Mouse (Mus musculus) neural tube, embryonic 11.5 days (tissue): ENCODE results near the gene Trib2. TPM values are rescaled to one million over a fixed set of nuclear protein-coding genes. Genes with fewer than 3 reads are reported as not detected.

Source experiments
- ATAC-seq: fragments of 200-750 bp; cut with Nextera tagmentation; 2 replicates; pipeline ENCODE4 v1.8.0; 2017; ENCODE audit warnings: moderate number of reproducible peaks, mild to moderate bottlenecking, moderate TSS enrichment, moderate library complexity; ENCODE audit not compliant: insufficient read depth, low FRiP score, low TSS enrichment
- DNase-seq: peaks from one replicate; pipeline ENCODE4 v3.0.0-alpha.2; 2015; ENCODE audit warnings: low spot score
- H3K27ac ChIP-seq: fragments of 300-500 bp; sonication (generic); 2 replicates; pipeline ENCODE4 v1.5.1; 2014; ENCODE audit warnings: low read depth, mild to moderate bottlenecking, low read length
- H3K27me3 ChIP-seq: fragments of 300-500 bp; sonication (generic); 2 replicates; pipeline ENCODE4 v1.6.1; 2014; ENCODE audit warnings: mild to moderate bottlenecking, low read length, mixed read lengths; ENCODE audit not compliant: control insufficient read depth, insufficient read depth
- H3K36me3 ChIP-seq: fragments of 300-500 bp; sonication (generic); 2 replicates; pipeline ENCODE4 v1.6.1; 2014; ENCODE audit warnings: mild to moderate bottlenecking, low read length, moderate library complexity, mixed read lengths; ENCODE audit not compliant: control insufficient read depth, insufficient read depth
- H3K4me1 ChIP-seq: fragments of 300-500 bp; sonication (generic); 2 replicates; pipeline ENCODE4 v1.6.1; 2014; ENCODE audit warnings: low read length, mixed read lengths; ENCODE audit not compliant: control insufficient read depth, insufficient read depth
- H3K4me2 ChIP-seq: fragments of 300-500 bp; sonication (generic); 2 replicates; pipeline ENCODE4 v1.6.1; 2014; ENCODE audit warnings: low read depth, mild to moderate bottlenecking, moderate library complexity
- H3K4me3 ChIP-seq: fragments of 300-500 bp; sonication (generic); 2 replicates; pipeline ENCODE4 v1.5.1; 2014; ENCODE audit warnings: low read depth, low read length
- H3K9ac ChIP-seq: fragments of 300-500 bp; sonication (generic); 2 replicates; pipeline ENCODE4 v1.6.1; 2014; ENCODE audit warnings: mild to moderate bottlenecking, low read length
- H3K9me3 ChIP-seq: fragments of 300-500 bp; sonication (generic); 2 replicates; pipeline ENCODE4 v1.6.1; 2016; ENCODE audit warnings: low read length; ENCODE audit not compliant: control insufficient read depth
- WGBS: fragments of 180-500 bp; shearing (Covaris S2); extraction: QIAGEN DNeasy Blood & Tissue Kit; methylation state at CpG from one replicate; pipeline ENCODE4 v1.1.7; 2014; 5-methylcytosine and 5-hydroxymethylcytosine counted together
- polyA plus RNA-seq: library from polyadenylated mRNA; unstranded; fragments of >200 nt; fragmentation: Nextera tagmentation; extraction: Ambion mirVana; gene quantifications from 2 replicates; pipeline ENCODE4 v1.2.1, GENCODE M21; 2014

Trib2 gene
- polyA plus RNA-seq, 1 experiment from 2014 or later: 80.4 TPM

DNA sequence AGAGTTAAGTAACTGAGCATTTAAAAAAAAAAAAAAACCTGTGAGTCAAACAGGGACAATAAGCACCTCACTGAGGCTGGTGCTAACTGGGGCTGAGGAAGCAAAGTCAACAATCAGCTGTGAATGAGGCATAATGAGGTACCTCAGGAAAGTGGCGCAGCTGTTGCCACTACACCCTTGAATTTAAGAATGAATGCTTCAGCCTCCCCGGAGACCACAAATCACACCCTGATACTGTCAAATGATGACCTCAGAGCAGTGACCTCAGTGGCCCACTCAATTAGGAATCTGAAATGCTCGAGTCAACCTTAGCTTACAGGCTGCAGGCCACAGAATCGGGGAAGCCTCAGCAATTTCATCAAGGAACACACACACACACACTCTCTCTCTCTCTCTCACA lies 5.0 kb downstream of the Trib2 start:
- Histone ChIP-seq H3K9ac (no peak overlapping the region), H3K27ac (0 out of 2 replicates have a peak overlapping the region, but pooled peaks have one; percentile 39)
- peak; percentile 26 for ATAC-seq

DNA sequence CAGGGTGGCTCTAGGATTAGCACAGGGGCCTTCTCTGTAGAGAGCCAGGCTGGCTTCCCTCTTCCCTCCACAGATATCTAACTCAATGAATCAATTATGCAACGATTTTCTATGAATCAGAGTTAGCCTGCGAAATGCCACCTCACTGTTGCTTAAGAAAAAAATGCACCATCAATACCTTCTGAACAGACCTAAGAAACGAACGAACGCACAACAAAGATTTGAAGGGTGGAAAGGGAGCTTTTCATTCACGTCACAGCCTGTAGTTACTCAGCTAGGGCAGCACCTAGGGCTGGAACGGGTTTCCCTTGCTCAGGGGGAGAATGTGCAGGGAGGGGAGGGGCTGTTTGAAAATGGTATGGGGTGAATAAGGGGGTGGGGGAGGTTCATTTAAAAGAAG lies 5.8 kb downstream of the Trib2 start:
- 38% methylated on average over 7 of the region's 7 CpGs for WGBS
- Histone ChIP-seq H3K9ac (no peak overlapping the region), H3K27me3 (no peaks in the 10 kb centered on the region), H3K27ac (peak overlapping the region; percentile 39; the same call in 1 of the 2 replicates), H3K4me1 (peaks cover 8% of the 10 kb centered on the region; the same call in 1 of the 2 replicates), H3K4me2 (peak overlapping the region; percentile 68), H3K9me3 (no peaks in the 10 kb centered on the region), H3K4me3 (peak overlapping the region; percentile 90; the same call in 1 of the 2 replicates), H3K36me3 (peaks cover 4% of the 10 kb centered on the region)
- ATAC-seq: no peak
- no peak for DNase-seq

More for the DNA sequence above, 5.0 kb downstream of the Trib2 start:
- WGBS: 14% methylated on average over 4 of the region's 4 CpGs
- no peaks in the 10 kb centered on the region for H3K9me3 ChIP-seq
- no peaks in the 10 kb centered on the region for H3K27me3 ChIP-seq
- peak; percentile 79 for DNase-seq
- H3K4me2 ChIP-seq: peak overlapping the region; percentile 68
- peak overlapping the region; percentile 90 for H3K4me3 ChIP-seq
- H3K36me3 ChIP-seq: peaks cover 4% of the 10 kb centered on the region; the same call in 1 of the 2 replicates
- peaks cover 8% of the 10 kb centered on the region; the same call in 1 of the 2 replicates for H3K4me1 ChIP-seq

DNA sequence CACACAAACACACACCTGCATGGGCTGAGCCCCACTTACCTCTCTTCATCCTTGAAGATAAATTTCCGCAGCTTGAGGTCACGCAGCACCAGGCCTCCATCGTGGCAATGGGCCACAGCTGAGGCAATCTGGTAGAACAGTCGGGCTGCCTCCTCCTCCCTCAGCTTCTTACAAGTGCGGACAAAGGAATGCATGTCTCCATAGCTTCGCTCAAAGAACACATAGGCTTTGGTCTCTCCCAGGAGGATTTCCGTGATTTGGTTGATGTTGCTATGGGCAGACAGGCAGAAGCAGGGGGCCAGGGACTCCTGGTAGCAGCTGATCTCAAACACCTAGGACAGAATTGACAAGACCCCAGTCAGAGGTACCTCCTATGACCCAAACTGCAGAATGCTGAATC lies 7.1 kb downstream of the Trib2 start:
- H3K4me2 ChIP-seq: no peak overlapping the region
- peaks cover 4% of the 10 kb centered on the region for H3K36me3 ChIP-seq
- H3K27me3 ChIP-seq: no peaks in the 10 kb centered on the region
- no peak overlapping the region for H3K4me3 ChIP-seq
- ATAC-seq (no peak), DNase-seq (no peak)
- H3K4me1 ChIP-seq: peaks cover 8% of the 10 kb centered on the region; the same call in 1 of the 2 replicates
- no peak overlapping the region for H3K27ac ChIP-seq
- 82% methylated on average over 7 of the region's 7 CpGs for WGBS
- no peak overlapping the region for H3K9ac ChIP-seq
- H3K9me3 ChIP-seq: no peaks in the 10 kb centered on the region

DNA sequence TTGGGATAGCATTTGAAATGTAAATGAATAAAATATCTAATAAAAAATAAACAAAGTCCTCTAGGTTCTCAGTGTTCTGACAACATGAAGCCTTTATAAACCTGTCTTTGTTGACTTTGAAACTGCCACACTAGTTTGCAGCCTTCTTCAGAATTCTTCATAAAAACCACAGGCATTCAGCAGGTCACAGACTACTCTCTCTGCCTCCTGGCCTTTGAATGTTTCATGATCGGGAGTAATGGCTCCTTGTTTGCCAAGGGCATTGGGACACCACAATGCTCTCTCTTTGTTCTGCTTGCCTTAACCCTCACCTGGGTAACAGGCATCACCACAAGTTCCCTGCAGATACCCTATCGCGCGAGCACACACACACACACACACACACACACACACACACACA lies 7.5 kb downstream of the Trib2 start:
- no peaks in the 10 kb centered on the region for H3K9me3 ChIP-seq
- peaks cover 5% of the 10 kb centered on the region for H3K36me3 ChIP-seq
- no peak overlapping the region for H3K9ac ChIP-seq
- no peak overlapping the region for H3K27ac ChIP-seq
- H3K4me3 ChIP-seq: no peak overlapping the region
- DNase-seq (no peak), ATAC-seq (no peak)
- no peak overlapping the region for H3K4me2 ChIP-seq
- peaks cover 8% of the 10 kb centered on the region; the same call in 1 of the 2 replicates for H3K4me1 ChIP-seq
- WGBS: 91% methylated on average over 4 of the region's 4 CpGs
- no peaks in the 10 kb centered on the region for H3K27me3 ChIP-seq

DNA sequence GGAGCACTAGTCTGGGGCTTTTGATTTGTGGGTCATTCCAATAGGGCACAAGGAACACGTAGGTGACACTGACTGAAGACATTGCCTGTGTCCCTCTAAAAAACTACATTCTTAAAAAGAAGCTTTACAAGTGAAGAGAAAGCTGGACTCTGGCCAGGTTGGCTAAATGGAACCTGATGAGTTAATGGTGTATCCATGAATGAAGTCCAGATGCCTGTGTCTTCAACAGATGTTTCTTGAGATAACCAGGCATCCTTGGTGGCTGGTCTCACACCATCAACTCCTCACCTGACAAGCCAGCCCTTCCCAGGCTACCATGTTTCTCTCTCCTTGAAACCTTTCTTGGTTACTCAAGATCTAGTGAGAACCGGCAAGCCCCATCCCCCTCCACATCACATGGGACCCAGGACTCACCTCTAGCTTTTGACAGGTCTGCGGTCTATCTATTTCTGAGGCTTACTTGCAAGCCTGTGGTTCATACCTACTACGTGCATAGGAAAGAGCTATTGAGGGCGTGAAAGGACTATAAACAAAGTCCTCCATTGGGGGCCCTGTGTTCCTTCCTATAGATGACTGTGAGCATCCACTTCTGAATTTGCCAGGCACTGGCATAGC lies 8.4 kb downstream of the Trib2 start:
- H3K9me3 ChIP-seq: no peaks in the 10 kb centered on the region
- H3K27me3 ChIP-seq: no peaks in the 10 kb centered on the region
- peaks cover 6% of the 10 kb centered on the region for H3K36me3 ChIP-seq
- 91% methylated on average over 5 of the region's 5 CpGs for WGBS
- ATAC-seq (no peak), DNase-seq (no peak)
- no peak overlapping the region for H3K27ac ChIP-seq
- H3K9ac ChIP-seq: no peak overlapping the region
- peaks cover 8% of the 10 kb centered on the region; the same call in 1 of the 2 replicates for H3K4me1 ChIP-seq
- H3K4me2 ChIP-seq: no peak overlapping the region
- H3K4me3 ChIP-seq: no peak overlapping the region

DNA sequence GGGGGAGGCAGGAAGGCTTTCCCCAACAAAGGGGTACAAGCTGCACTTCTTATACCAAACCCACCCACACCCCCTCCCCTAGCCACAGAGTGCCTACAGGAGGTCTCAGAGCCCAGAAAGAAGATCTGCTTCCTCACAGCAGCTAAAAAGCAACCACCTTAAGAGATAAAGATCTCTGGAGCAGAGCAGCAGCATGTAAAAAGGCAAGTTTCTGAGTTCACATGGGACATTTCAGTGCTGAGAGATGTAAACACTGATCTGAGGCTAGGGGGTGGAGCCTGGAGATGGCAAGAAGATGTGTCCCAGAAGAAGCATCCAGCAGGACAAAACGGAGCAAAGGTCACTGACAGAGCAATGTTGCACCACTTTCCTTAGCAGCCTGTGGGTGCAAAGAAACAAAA lies 11.8 kb downstream of the Trib2 start:
- no peak for ATAC-seq
- Histone ChIP-seq H3K36me3 (peaks cover 8% of the 10 kb centered on the region), H3K4me1 (0 out of 2 replicates have a peak, but pooled peaks cover 3% of the 10 kb centered on the region)

DNA sequence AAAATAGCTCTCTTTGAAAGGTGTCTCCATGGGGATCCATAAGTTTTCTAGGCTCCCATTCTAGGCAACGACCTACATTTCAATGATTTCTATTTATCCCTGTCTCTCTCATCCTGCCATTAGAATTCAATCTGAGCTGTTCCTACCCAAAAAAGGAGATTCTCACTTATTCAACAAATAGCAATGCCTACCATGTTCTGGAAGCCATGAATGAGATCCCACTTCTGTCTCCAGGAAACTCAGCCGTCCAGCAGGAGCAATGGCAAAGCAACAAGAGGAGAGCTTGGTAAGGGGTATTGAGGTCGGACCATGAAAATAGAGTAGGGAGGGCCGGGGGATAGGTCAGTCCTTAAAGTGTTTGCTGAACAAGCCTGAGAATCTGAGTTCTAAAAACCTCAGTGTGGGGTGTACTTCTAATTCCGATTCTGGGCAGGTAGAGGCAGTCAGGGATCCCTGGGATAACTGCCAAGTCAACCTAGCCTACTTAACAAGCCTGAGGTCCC lies 12.7 kb downstream of the Trib2 start:
- ATAC-seq (no peak), DNase-seq (no peak)
- Histone ChIP-seq H3K36me3 (peaks cover 8% of the 10 kb centered on the region), H3K9me3 (no peaks in the 10 kb centered on the region), H3K4me2 (no peak overlapping the region), H3K4me3 (no peak overlapping the region), H3K9ac (no peak overlapping the region), H3K27me3 (no peaks in the 10 kb centered on the region), H3K4me1 (no peaks in the 10 kb centered on the region), H3K27ac (no peak overlapping the region)
- WGBS: 82% methylated on average over 5 of the region's 5 CpGs

More for the DNA sequence above, 11.8 kb downstream of the Trib2 start:
- Histone ChIP-seq H3K9me3 (no peaks in the 10 kb centered on the region), H3K4me2 (no peak overlapping the region), H3K27me3 (no peaks in the 10 kb centered on the region), H3K27ac (no peak overlapping the region), H3K9ac (no peak overlapping the region), H3K4me3 (no peak overlapping the region)
- DNase-seq: no peak
- 44% methylated on average over 1 of the region's 1 CpGs for WGBS

DNA sequence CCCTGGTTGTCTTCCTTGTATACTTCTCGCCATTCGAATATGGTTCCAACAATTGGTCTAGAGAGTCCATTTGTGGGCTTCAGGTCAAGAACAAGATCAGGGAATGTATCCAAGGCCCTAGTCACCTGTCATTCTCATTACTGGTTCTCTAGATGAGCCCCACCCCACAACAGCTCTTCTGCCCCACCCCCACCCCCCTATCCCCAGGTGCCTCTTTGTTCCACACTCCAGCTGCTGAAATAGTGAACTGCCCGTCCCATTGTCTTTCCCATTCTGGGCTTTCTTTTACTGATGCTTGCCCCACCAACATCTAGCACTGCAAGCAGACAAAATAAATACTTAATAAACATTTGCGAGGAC lies 15.2 kb downstream of the Trib2 start:
- Histone ChIP-seq H3K4me1 (no peaks in the 10 kb centered on the region), H3K4me2 (no peak overlapping the region), H3K36me3 (peaks cover 4% of the 10 kb centered on the region), H3K27me3 (no peaks in the 10 kb centered on the region), H3K9me3 (no peaks in the 10 kb centered on the region), H3K27ac (no peak overlapping the region), H3K4me3 (no peak overlapping the region), H3K9ac (no peak overlapping the region)
- 80% methylated on average over 4 of the region's 4 CpGs for WGBS
- ATAC-seq: no peak
- no peak for DNase-seq

DNA sequence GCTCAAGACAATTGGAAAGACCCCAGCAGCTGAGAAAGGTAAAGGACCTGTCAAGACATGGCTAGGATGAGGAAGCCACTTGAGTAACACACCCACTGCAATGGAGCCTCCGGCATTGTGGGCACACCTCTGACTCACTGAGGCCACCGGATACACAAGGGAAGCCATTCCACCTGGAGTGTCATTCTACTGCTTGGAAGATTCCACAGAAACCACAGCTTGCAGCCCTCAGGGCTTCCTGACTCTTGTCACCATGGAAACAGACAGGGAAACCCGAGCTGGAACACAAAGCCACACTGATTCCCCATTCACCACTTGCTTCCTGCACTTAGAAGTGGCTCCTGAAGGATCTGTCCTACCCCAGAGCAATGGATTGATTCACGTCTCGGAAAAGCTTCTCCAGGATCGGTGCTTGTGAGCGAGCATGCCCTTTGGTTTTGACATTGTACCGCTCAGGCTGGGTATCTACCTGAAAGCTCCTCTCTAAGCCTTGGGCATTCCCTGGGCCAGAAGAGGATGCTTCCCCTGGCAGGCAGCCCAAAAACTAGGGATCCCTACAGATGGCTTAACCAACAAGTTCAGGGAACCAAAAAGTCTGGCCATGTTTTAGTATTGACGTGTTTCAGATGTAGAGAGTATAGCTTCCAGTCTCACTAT lies 15.7 kb downstream of the Trib2 start:
- H3K27ac ChIP-seq: no peak overlapping the region
- H3K36me3 ChIP-seq: peaks cover 4% of the 10 kb centered on the region
- H3K27me3 ChIP-seq: no peaks in the 10 kb centered on the region
- no peak overlapping the region for H3K4me2 ChIP-seq
- H3K9me3 ChIP-seq: no peaks in the 10 kb centered on the region
- H3K9ac ChIP-seq: no peak overlapping the region
- H3K4me1 ChIP-seq: no peaks in the 10 kb centered on the region
- DNase-seq (peak; percentile 32), ATAC-seq (no peak)
- WGBS: 62% methylated on average over 9 of the region's 9 CpGs
- H3K4me3 ChIP-seq: no peak overlapping the region
